Mouse (Mus musculus) limb, embryonic 14.5 days (tissue): Measurements from ENCODE around the gene Rpl11. TPM values are rescaled to one million over a fixed set of nuclear protein-coding genes. Genes with fewer than 3 reads are reported as not detected.

Source experiments
- ATAC-seq: fragments of 200-750 bp; cut with Nextera tagmentation; 2 replicates; pipeline ENCODE4 v1.8.0; 2017; ENCODE audit warnings: low read depth, moderate number of reproducible peaks, moderate TSS enrichment; ENCODE audit not compliant: low FRiP score
- DNase-seq: peaks from one replicate; pipeline ENCODE4 v3.0.0-alpha.2; 2015; ENCODE audit warnings: low spot score
- H3K27ac ChIP-seq: fragments of 300-500 bp; sonication (generic); replicated peaks from 2 replicates; pipeline ENCODE4 v1.5.1; 2014; ENCODE audit warnings: low read depth, mild to moderate bottlenecking, low read length, moderate library complexity, mixed read lengths
- H3K27me3 ChIP-seq: fragments of 300-500 bp; sonication (generic); 2 replicates; pipeline ENCODE4 v1.6.1; 2014; ENCODE audit warnings: low read length, mixed read lengths; ENCODE audit not compliant: control insufficient read depth, insufficient read depth
- H3K36me3 ChIP-seq: fragments of 300-500 bp; sonication (generic); 2 replicates; pipeline ENCODE4 v1.6.1; 2014; ENCODE audit warnings: mild to moderate bottlenecking, low read length, moderate library complexity, mixed read lengths; ENCODE audit not compliant: control insufficient read depth, insufficient read depth
- H3K4me1 ChIP-seq: fragments of 300-500 bp; sonication (generic); 2 replicates; pipeline ENCODE4 v1.6.1; 2014; ENCODE audit warnings: antibody characterized with exemption, low read length, mixed read lengths; ENCODE audit not compliant: control insufficient read depth, insufficient read depth
- H3K4me2 ChIP-seq: fragments of 300-500 bp; sonication (generic); replicated peaks from 2 replicates; pipeline ENCODE4 v1.6.1; 2014; ENCODE audit warnings: low read depth, mild to moderate bottlenecking, low read length, moderate library complexity; ENCODE audit not compliant: severe bottlenecking
- H3K4me3 ChIP-seq: fragments of 300-500 bp; sonication (generic); replicated peaks from 2 replicates; pipeline ENCODE4 v1.5.1; 2014; ENCODE audit warnings: low read length
- H3K9ac ChIP-seq: fragments of 300-500 bp; sonication (generic); 2 replicates; pipeline ENCODE4 v1.6.1; 2014; ENCODE audit warnings: mild to moderate bottlenecking, low read depth, low read length, moderate library complexity; ENCODE audit not compliant: severe bottlenecking
- H3K9me3 ChIP-seq: fragments of 300-500 bp; sonication (generic); 2 replicates; pipeline ENCODE4 v1.6.1; 2016; ENCODE audit warnings: low read length; ENCODE audit not compliant: control insufficient read depth
- POLR2A ChIP-seq: fragments of 200-500 bp; IDR thresholded peaks from 2 replicates; pipeline ENCODE4 v1.8.0; 2012; ENCODE audit warnings: inconsistent platforms, mild to moderate bottlenecking, moderate library complexity, borderline replicate concordance; ENCODE audit not compliant: insufficient read depth, insufficient read length; ENCODE audit errors: extremely low read depth
- WGBS: fragments of 180-500 bp; shearing (Covaris S2); extraction: QIAGEN DNeasy Blood & Tissue Kit; methylation state at CpG from one replicate; pipeline ENCODE4 v1.1.7; 2014; 5-methylcytosine and 5-hydroxymethylcytosine counted together
- polyA plus RNA-seq, 2 experiments: library from polyadenylated mRNA; depleted of rRNA in 1 of 2; stranded (reverse) in 1 of 2; unstranded in 1 of 2; fragments of >200 nt; fragmentation: Nextera tagmentation in 1 of 2; extraction: Ambion mirVana in 1 of 2; gene quantifications; 2 replicates each; pipeline versions ENCODE4 v1.2.1 to v1.2.3; 2012 to 2014

Rpl11 gene
- polyA plus RNA-seq, 2 experiments: 591 to 1,343 TPM

DNA sequence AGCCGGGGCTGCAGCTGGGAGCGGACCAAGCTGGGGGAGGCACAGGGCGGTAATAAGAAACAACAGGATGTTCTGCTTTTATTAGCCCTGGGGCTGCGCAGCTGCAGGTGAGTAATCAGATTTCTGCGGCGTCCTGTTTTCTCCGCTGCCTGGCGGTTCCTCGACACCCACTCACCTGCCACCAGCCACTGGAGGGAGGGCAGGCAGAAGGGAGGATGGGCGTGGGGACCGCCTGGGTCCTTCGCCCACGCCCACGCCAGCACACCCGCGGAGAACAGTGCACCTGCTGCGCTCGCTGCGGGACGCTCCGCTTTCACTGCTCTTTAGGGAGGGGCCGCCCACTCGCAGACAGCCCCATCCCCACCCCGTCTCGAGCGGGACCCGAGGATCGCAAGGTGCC lies 28.5 kb upstream of the Rpl11 start:
- H3K27ac ChIP-seq: no peak overlapping the region
- H3K4me2 ChIP-seq: peak overlapping the region; percentile 45
- WGBS: 2% methylated on average over 20 of the region's 28 CpGs
- no peaks in the 10 kb centered on the region for H3K9me3 ChIP-seq
- ATAC-seq: 0 out of 2 replicates have a peak, but pooled peaks have one; percentile 15
- H3K9ac ChIP-seq: 0 out of 2 replicates have a peak overlapping the region, but pooled peaks have one; percentile 3
- H3K4me1 ChIP-seq: peaks cover 8% of the 10 kb centered on the region
- H3K27me3 ChIP-seq: peaks cover 15% of the 10 kb centered on the region; the same call in 1 of the 2 replicates
- no peaks in the 10 kb centered on the region for H3K36me3 ChIP-seq
- H3K4me3 ChIP-seq: peak overlapping the region; percentile 7
- TF ChIP-seq POLR2A: no peak
- DNase-seq: peak; percentile 36

- WGBS: 57% methylated on average over 2 of the region's 2 CpGs
- no peak for TF ChIP-seq POLR2A
- ATAC-seq (no peak), DNase-seq (no peak)
- Histone ChIP-seq H3K4me1 (peaks cover 8% of the 10 kb centered on the region), H3K36me3 (no peaks in the 10 kb centered on the region), H3K4me2 (no peak overlapping the region), H3K4me3 (no peak overlapping the region), H3K9ac (no peak overlapping the region), H3K27ac (no peak overlapping the region), H3K9me3 (no peaks in the 10 kb centered on the region), H3K27me3 (peaks cover 15% of the 10 kb centered on the region; the same call in 1 of the 2 replicates)
Measured at GRCm38 (mm10) chr4:136078649-136079048, 25.4 kb upstream of the Rpl11 start.

- peaks cover 12% of the 10 kb centered on the region; the same call in 1 of the 2 replicates for H3K27me3 ChIP-seq
- DNase-seq (no peak), ATAC-seq (no peak)
- H3K9ac ChIP-seq: no peak overlapping the region
- no peaks in the 10 kb centered on the region for H3K36me3 ChIP-seq
- WGBS: 51% methylated on average over 15 of the region's 15 CpGs
- H3K4me2 ChIP-seq: no peak overlapping the region
- H3K4me3 ChIP-seq: no peak overlapping the region
- H3K4me1 ChIP-seq: peaks cover 7% of the 10 kb centered on the region
- H3K9me3 ChIP-seq: no peaks in the 10 kb centered on the region
- H3K27ac ChIP-seq: no peak overlapping the region
- no peak for TF ChIP-seq POLR2A
Measured at GRCm38 (mm10) chr4:136076776-136077538, 23.7 kb upstream of the Rpl11 start.

DNA sequence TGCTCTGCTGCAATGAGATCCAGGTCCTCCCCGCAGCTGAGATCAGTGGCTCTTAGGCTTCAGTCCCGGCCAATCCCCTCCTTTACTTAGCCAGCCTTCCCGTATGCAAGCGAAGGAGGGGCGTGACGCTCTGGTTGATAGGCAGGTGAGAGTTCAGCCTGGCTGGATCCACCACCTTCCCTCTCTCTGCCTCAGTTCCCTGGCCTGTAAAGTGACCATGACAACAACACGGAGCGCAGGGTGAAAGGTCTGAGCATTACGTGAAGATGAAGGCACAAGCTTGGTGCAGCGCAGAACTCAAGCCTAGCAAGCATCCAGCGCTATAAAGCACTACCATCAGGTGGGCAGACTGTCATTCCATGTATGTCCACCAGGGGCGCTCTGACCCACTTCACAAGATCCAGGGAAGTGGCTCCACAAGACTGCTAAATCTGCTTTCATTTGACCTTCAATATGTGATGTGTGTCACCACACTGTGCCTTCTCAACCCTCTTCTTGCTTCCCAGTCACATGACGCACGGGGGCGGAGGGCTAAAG lies 18.0 kb upstream of the Rpl11 start:
- H3K9me3 ChIP-seq: no peaks in the 10 kb centered on the region
- H3K4me3 ChIP-seq: peak overlapping the region; percentile 14; the same call in 1 of the 2 replicates
- DNase-seq (peak; percentile 80), ATAC-seq (peak; percentile 72)
- WGBS: 5% methylated on average over 15 of the region's 15 CpGs
- H3K27me3 ChIP-seq: no peaks in the 10 kb centered on the region
- H3K4me2 ChIP-seq: peak overlapping the region; percentile 37
- H3K4me1 ChIP-seq: peaks cover 11% of the 10 kb centered on the region
- H3K27ac ChIP-seq: no peak overlapping the region
- no peak overlapping the region for H3K9ac ChIP-seq
- no peak for TF ChIP-seq POLR2A
- H3K36me3 ChIP-seq: no peaks in the 10 kb centered on the region

DNA sequence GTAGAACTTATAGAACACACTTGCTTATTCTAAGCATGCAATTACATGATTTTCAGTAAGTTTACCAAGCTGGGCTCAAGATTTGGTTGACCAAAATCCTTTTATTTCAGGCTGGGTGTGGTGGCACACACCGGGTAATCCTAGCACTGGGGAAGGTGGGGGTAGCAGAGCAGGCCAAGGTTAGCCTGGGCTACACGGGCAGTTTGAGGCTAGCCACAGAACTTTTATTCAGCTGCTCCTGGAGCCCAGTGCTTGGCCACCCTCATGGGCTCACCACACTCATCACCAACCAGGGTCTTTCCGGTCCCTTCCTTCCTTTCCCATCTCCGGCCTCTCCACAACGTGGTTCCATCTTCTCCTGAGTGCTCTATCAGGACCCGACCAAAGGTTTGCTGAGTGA lies 17.4 kb upstream of the Rpl11 start:
- Histone ChIP-seq H3K4me3 (no peak overlapping the region), H3K9me3 (no peaks in the 10 kb centered on the region), H3K27ac (no peak overlapping the region), H3K4me2 (no peak overlapping the region), H3K27me3 (no peaks in the 10 kb centered on the region), H3K36me3 (no peaks in the 10 kb centered on the region), H3K9ac (no peak overlapping the region), H3K4me1 (peaks cover 11% of the 10 kb centered on the region)
- ATAC-seq (no peak), DNase-seq (no peak)
- no peak for TF ChIP-seq POLR2A
- WGBS: 72% methylated on average over 6 of the region's 6 CpGs
